Mouse (Mus musculus) cerebellum, postnatal 14 days (tissue): ENCODE results near the gene Nup54.

Experiments used
- DNase-seq, 2 experiments: peaks; one replicate each; pipeline ENCODE4 v3.0.0; 2021; ENCODE audit warnings: mixed read lengths in 2 of 2

Nup54 gene

DNA sequence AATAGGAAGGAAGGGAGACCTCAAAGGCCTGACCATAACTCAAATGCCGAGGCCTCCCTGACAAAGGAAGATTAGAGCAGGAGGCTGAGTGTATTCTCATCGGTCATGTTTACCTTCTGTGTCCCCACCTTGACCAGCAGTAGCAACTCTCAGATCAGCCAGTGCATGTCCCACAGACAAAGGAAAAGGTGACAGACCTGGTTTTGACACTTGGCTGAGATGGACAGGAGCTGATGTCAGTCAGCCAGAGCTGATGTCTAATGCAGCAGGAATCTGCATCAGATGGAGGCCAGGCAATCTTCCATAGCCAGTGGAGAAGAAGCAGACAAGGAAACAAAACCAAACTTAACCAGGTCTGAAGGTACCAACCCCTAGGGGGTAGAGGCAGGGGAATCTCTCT is 62.4 kb downstream of the Nup54 start:
- DNase-seq, result no peak

DNA sequence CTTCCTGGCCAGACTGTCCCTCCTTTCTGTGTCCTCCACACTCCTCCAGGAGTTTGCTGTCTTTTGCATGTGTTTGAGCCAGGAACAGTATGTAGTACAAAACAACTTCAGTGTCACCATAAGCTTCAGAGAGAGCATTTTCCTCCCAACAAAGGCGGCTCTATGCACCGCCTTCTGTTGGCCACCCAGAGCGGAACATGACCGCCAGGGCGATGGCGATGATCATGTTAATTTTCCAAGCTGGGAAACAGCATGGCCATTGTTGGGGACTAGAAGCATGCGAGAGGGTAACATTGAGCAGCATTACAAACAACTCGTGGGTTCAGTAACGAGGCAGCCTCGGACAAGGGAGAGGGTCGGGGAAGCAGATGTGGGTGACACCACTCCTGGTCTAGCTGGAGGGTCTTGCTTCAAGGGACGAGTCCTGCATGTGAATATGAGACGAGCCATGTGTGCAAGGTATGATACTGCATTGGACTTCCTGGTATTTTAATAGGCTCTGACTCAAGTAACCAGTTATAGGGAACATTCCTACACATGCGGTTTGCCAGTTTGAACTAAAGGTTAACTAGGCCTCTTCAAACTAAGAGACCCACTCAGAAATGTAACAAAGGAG is 63.5 kb downstream of the Nup54 start:
- DNase-seq, result peak in 1 of 2 experiments; percentile 10

DNA sequence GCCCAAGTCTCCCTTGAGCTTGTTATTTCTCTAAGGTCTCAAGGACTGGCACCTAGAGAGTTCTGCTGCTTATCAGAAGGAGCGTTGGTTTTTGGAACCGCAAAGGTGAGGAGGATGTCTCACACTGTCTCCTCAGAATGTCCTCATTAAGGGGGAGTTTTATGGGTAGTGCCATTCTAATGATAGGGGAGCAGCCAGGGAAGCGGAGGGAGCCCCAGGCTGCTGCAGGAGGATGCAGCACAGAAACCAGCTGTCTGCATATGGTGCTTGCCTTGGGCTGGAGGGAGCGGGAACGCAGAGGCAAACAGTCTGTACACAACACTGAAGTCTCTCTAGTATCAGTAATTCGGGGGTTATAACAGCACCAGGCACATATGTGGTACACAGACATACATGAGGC is 64.1 kb downstream of the Nup54 start:
- DNase-seq, result no peak

DNA sequence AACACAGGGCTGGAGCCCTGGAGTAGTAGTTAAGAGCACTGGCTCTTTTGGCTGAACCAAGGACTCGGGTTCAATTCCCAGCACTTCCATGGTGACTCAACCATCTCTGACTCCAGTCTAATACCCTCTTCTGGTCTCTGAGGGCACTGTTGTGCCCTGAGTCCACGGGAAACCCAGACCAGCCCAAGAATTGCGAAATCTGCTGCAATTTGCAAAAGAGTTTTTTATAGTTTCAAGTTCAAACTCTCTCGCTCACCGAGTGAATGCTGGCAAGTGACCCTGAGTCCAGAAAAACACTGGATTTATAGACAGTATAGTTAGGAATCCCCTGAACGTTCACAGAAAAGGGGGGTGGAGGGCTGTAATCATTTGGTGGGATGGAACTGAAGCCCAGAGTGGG is 64.6 kb downstream of the Nup54 start:
- DNase-seq, result peak in 1 of 2 experiments; percentile 7

DNA sequence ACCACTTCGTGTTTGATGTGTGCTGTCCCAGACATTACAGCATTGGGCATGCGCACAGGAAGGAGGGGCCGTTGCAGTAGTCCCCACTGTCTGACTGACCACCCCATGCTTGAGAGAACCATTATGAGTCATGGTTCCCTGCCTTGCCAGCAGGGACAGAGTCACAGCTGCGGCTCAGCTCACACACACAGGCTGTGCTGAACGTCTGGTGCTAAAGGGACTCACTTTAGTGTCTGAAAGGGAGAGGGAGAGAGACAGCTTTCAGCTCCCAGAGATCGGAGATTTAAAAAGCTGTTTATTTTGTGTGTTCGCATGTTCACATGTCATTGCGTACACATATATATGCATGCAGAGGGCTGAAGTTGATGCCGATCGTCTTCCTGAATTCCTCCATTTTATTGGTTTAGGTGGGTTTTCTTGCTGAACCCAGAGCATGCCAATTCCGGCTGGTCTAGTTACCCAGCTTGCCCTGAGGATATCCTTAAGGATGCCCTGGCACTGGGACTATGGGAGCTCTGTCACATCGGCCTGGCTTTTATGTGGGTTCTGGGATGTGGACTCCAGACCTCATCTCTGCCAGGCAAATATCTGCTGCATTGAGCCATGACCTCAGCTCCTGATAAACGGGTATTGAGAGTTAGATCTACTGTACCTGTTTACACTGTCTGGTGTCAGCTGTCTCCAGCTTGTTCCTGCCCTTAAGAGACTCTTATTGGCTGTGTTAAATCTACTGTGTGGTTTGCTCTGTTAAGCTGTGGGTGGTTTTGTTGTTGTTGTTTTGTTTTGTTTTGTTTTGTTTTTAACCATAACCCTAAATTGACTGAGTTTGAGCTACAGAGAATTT is 65.6 kb downstream of the Nup54 start:
- peak; percentile 79 to 88 for DNase-seq

DNA sequence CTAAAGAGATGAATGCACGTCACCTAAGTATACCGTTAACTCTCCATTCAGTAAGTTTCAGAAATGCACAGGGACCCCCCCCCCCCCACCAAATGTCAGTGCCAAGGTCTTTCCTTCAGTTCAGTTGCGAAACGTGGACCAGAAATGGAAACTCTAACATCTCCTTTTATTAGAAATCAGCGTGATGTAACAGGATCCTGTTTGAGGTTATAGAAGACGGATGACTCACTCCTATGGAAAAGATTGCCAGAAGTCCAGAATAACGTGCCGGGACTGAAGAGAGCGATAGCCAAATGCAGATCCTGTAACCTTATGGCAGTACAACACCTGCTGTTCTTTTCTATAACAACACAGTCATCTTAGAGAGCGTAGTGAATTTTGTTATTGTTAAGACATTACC is 66.6 kb downstream of the Nup54 start:
- peak; percentile 47 to 61 for DNase-seq

DNA sequence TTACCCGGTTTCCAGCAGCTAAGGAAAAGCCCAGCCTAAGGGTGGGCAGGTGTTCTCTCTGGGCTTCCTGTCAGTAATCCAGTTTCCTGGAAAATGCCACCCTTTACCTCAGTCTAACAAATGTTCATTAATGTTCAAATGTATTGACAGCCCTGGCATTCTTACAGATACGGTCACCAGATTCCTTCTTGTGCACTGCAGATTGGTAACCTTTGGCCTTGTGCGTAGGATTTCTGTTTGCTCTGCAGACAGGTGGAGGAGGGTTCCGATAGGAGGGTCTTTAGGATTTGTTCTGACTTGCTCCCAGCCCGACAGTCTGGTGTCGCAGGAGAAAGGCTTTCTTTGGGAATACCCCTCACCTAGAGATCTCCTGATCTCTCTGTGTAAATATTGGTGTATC is 68.5 kb downstream of the Nup54 start:
- peak in 1 of 2 experiments; percentile 8 for DNase-seq
